Mouse (Mus musculus) liver, postnatal 0 days (tissue): ENCODE results near the gene Chn2.

ENCODE experiments used
- CTCF ChIP-seq: sonication (generic); IDR thresholded peaks from 2 replicates; pipeline ENCODE4 v1.5.1; 2016; ENCODE audit warnings: antibody characterized with exemption, low read depth
- EP300 ChIP-seq: IDR thresholded peaks from 2 replicates; pipeline ENCODE4 v1.6.1; 2016; ENCODE audit warnings: antibody characterized with exemption, low read depth, mild to moderate bottlenecking

DNA sequence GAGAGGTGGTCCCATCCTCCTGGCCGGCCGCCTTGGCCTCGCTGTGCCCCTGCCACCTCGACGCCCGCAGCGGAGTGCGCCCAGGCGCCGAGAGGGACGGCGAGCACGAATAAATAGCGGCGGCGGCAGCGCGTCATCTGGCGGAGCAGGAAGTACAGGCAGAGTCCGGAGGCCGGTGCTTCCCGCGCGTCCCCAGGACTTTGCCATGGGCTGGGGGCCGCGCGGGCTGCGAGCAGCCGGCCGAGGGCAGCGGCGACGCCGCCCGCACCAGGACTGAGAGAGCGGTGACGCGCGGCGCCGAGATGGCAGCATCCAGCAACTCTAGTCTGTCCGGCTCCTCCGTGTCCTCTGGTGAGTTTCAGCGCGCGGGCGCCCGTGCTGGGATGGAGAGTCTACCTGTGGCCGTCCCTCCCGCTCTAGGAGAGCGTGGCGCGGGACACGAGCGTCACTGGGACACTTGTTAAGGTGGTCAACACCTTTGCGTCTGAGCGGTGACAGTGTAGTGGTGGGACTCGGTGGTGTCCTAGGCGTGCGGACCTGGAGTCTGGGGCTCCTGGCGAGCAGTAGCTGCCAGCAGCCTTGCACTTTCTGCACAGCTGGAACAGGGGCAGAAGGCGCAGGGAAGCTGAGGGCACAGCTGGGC is 572 bp downstream of the Chn2 start:
- TF ChIP-seq CTCF (no peak), EP300 (no peak)
